Mouse (Mus musculus) embryonic facial prominence, embryonic 14.5 days (tissue): ENCODE measurements at regions not wholly inside any gene's neighbourhood (a gene's known extent, or its start where the extent isn't known, plus 50 kb on each side); places are given as distances from the start of the nearest gene placed in this dataset.

ENCODE experiments used
- ATAC-seq: fragments of 200-750 bp; cut with Nextera tagmentation; 2 replicates; pipeline ENCODE4 v1.8.0; 2017; ENCODE audit warnings: low read depth, moderate number of reproducible peaks, moderate TSS enrichment
- DNase-seq: peaks from one replicate; pipeline ENCODE4 v3.0.0-alpha.2; 2015; ENCODE audit warnings: low spot score
- H3K27ac ChIP-seq: fragments of 300-500 bp; sonication (generic); replicated peaks from 2 replicates; pipeline ENCODE4 v1.5.1; 2014; ENCODE audit warnings: low read depth, mild to moderate bottlenecking, low read length, moderate library complexity
- H3K27me3 ChIP-seq: fragments of 300-500 bp; sonication (generic); replicated peaks from 2 replicates; pipeline ENCODE4 v1.6.1; 2014; ENCODE audit warnings: low read length; ENCODE audit not compliant: control insufficient read depth, insufficient read depth
- H3K36me3 ChIP-seq: fragments of 300-500 bp; sonication (generic); 2 replicates; pipeline ENCODE4 v1.6.1; 2014; ENCODE audit warnings: low read length, mixed read lengths; ENCODE audit not compliant: control insufficient read depth, insufficient read depth
- H3K4me1 ChIP-seq: fragments of 300-500 bp; sonication (generic); 2 replicates; pipeline ENCODE4 v1.6.1; 2014; ENCODE audit warnings: antibody characterized with exemption, low read length; ENCODE audit not compliant: control insufficient read depth, insufficient read depth
- H3K4me2 ChIP-seq: fragments of 300-500 bp; sonication (generic); 2 replicates; pipeline ENCODE4 v1.6.1; 2014; ENCODE audit warnings: low read depth, mild to moderate bottlenecking, low read length, moderate library complexity, mixed read lengths
- H3K4me3 ChIP-seq: fragments of 300-500 bp; sonication (generic); 2 replicates; pipeline ENCODE4 v1.5.1; 2014; ENCODE audit warnings: low read depth, mild to moderate bottlenecking, low read length
- H3K9ac ChIP-seq: fragments of 300-500 bp; sonication (generic); 2 replicates; pipeline ENCODE4 v1.6.1; 2014; ENCODE audit warnings: low read depth, mild to moderate bottlenecking, low read length, moderate library complexity, mixed read lengths
- H3K9me3 ChIP-seq: fragments of 300-500 bp; sonication (generic); 2 replicates; pipeline ENCODE4 v1.6.1; 2016; ENCODE audit warnings: low read length; ENCODE audit not compliant: control insufficient read depth
- WGBS: fragments of 180-500 bp; shearing (Covaris S2); extraction: QIAGEN DNeasy Blood & Tissue Kit; methylation state at CpG from one replicate; pipeline ENCODE4 v1.1.7; 2014; 5-methylcytosine and 5-hydroxymethylcytosine counted together

GRCm38 (mm10) chr13:90313209-90313978, 224.0 kb upstream of the Xrcc4 start:
- Histone ChIP-seq H3K9ac (no peak overlapping the region), H3K36me3 (no peaks in the 10 kb centered on the region), H3K4me1 (peaks cover 4% of the 10 kb centered on the region; the same call in 1 of the 2 replicates), H3K27ac (no peak overlapping the region), H3K4me2 (no peak overlapping the region), H3K27me3 (no peaks in the 10 kb centered on the region), H3K4me3 (no peak overlapping the region), H3K9me3 (no peaks in the 10 kb centered on the region)
- 87% methylated on average over 9 of the region's 9 CpGs for WGBS
- ATAC-seq = no peak
- no peak for DNase-seq

DNA sequence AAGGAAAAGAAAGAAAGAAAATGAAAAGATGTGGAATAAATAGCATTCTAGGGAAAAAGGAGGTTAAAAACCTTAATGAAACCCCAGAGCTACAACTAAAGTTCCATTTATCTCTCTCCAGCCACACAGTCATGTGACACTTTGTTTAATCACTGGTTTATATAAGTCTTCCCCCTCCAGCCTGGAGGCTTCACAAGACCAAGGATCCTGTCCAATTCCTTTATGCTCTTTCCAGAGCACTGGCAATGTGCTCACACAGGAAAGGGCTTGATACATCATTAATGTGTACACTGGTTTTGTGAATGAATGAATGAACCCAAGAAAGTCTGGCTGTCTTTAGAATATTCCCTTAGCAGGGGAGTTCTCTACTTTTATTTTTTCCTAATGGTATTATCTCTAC, 221.1 kb upstream of the Xrcc4 start:
- peaks cover under 1% of the 10 kb centered on the region; the same call in 1 of the 2 replicates for H3K4me1 ChIP-seq
- no peaks in the 10 kb centered on the region for H3K36me3 ChIP-seq
- no peaks in the 10 kb centered on the region for H3K27me3 ChIP-seq
- H3K9me3 ChIP-seq = no peaks in the 10 kb centered on the region
- DNase-seq (peak; percentile 38), ATAC-seq (no peak)
- H3K9ac ChIP-seq = no peak overlapping the region
- H3K27ac ChIP-seq = no peak overlapping the region
- no peak overlapping the region for H3K4me2 ChIP-seq
- H3K4me3 ChIP-seq = no peak overlapping the region

- WGBS = 86% methylated on average over 3 of the region's 3 CpGs
- Histone ChIP-seq H3K9ac (no peak overlapping the region), H3K27me3 (no peaks in the 10 kb centered on the region), H3K4me1 (no peaks in the 10 kb centered on the region), H3K36me3 (no peaks in the 10 kb centered on the region), H3K9me3 (no peaks in the 10 kb centered on the region), H3K4me2 (no peak overlapping the region), H3K4me3 (no peak overlapping the region), H3K27ac (no peak overlapping the region)
- ATAC-seq = no peak
- DNase-seq = no peak
These were observed 211.1 kb upstream of the Xrcc4 start for GRCm38 (mm10) chr13:90300481-90300880.

DNA sequence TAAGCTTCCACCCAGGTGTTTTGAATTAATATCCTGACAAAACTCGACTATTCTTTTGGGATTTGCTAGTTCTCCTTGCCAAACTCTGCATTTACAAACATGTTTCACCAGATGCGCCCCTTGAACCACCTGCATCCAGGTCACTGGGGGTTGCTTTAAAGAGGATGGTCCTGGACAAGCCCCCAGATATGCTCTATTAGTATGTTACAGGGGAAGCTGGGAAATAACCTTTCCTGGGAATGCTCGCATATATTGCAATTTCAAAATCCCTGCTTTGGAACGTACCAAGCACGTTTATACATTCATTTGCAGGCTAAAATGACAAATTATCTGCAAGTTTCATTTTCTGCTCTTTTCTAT, 205.2 kb upstream of the Xrcc4 start:
- Histone ChIP-seq H3K36me3 (no peaks in the 10 kb centered on the region), H3K9me3 (no peaks in the 10 kb centered on the region), H3K27ac (no peak overlapping the region), H3K4me1 (0 out of 2 replicates have a peak, but pooled peaks cover 2% of the 10 kb centered on the region), H3K4me3 (no peak overlapping the region), H3K9ac (no peak overlapping the region), H3K4me2 (no peak overlapping the region; the same call in 1 of the 2 replicates), H3K27me3 (no peaks in the 10 kb centered on the region)
- peak; percentile 44 for ATAC-seq
- 47% methylated on average over 5 of the region's 5 CpGs for WGBS
- no peak for DNase-seq

GRCm38 (mm10) chr13:90293697-90294647, 204.6 kb upstream of the Xrcc4 start:
- DNase-seq (peak; percentile 72), ATAC-seq (peak; percentile 94)
- no peak overlapping the region for H3K27ac ChIP-seq
- no peaks in the 10 kb centered on the region for H3K27me3 ChIP-seq
- H3K4me2 ChIP-seq = no peak overlapping the region; the same call in 1 of the 2 replicates
- no peak overlapping the region for H3K4me3 ChIP-seq
- no peaks in the 10 kb centered on the region for H3K9me3 ChIP-seq
- no peak overlapping the region for H3K9ac ChIP-seq
- 36% methylated on average over 10 of the region's 10 CpGs for WGBS
- no peaks in the 10 kb centered on the region for H3K36me3 ChIP-seq
- 0 out of 2 replicates have a peak, but pooled peaks cover 2% of the 10 kb centered on the region for H3K4me1 ChIP-seq

GRCm38 (mm10) chr13:90292905-90293304, 203.5 kb upstream of the Xrcc4 start:
- H3K4me1 ChIP-seq = 0 out of 2 replicates have a peak, but pooled peaks cover 2% of the 10 kb centered on the region
- H3K27me3 ChIP-seq = no peaks in the 10 kb centered on the region
- H3K27ac ChIP-seq = no peak overlapping the region
- H3K9me3 ChIP-seq = no peaks in the 10 kb centered on the region
- H3K4me2 ChIP-seq = no peak overlapping the region
- no peak for DNase-seq
- no peak overlapping the region for H3K9ac ChIP-seq
- no peaks in the 10 kb centered on the region for H3K36me3 ChIP-seq
- no peak for ATAC-seq
- 62% methylated on average over 4 of the region's 4 CpGs for WGBS
- no peak overlapping the region for H3K4me3 ChIP-seq

DNA sequence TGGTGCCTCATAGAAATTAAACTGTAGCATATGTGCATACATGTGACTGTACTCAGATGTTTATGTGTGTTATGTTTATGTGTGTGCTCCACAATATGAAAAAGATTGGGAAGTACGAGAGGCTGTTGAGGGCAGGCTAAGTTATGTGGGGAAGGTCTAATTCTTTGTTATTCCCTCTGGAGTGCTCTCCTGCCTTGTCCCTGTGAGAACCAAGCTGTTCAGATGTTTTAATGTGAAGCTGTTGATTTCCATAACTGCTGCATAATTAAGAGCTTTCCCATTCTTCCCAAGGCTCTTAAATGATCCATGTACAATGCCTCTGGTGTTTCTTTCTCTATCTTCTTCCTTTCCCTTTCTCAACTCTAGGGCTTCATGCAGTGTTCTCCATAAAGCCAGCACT, 202.7 kb upstream of the Xrcc4 start:
- Histone ChIP-seq H3K4me3 (no peak overlapping the region), H3K27ac (no peak overlapping the region), H3K27me3 (no peaks in the 10 kb centered on the region), H3K4me1 (0 out of 2 replicates have a peak, but pooled peaks cover 2% of the 10 kb centered on the region), H3K36me3 (no peaks in the 10 kb centered on the region), H3K9me3 (no peaks in the 10 kb centered on the region), H3K4me2 (no peak overlapping the region), H3K9ac (no peak overlapping the region)
- DNase-seq (no peak), ATAC-seq (no peak)
- WGBS = 63% methylated on average over 1 of the region's 1 CpGs

- Histone ChIP-seq H3K4me2 (no peak overlapping the region), H3K27ac (no peak overlapping the region), H3K4me1 (no peaks in the 10 kb centered on the region), H3K27me3 (no peaks in the 10 kb centered on the region), H3K9ac (no peak overlapping the region), H3K36me3 (no peaks in the 10 kb centered on the region), H3K9me3 (peaks cover 7% of the 10 kb centered on the region; the same call in 1 of the 2 replicates), H3K4me3 (no peak overlapping the region)
- DNase-seq (no peak), ATAC-seq (no peak)
These were observed 191.6 kb upstream of the Xrcc4 start for GRCm38 (mm10) chr13:90280976-90281375.
